Mouse (Mus musculus) retina, postnatal 7 days (tissue): ENCODE data around the gene Tmem86b.
A peak's percentile ranks its signal among the peaks of the same experiment; 100 is the strongest.

ENCODE experiments used
- DNase-seq: peaks from one replicate; pipeline ENCODE4 v3.0.0-alpha.2; 2012; ENCODE audit warnings: low read depth, low spot score

Tmem86b gene

GRCm38 (mm10) chr7:4631031-4631430 is at the start of gene Tmem86b:
Gene Tmem86b, minus strand, starts transcription at chr7:4631422.
- DNase-seq, result no peak

GRCm38 (mm10) chr7:4675200-4675599 is 44.0 kb upstream of the Tmem86b start:
- no peak for DNase-seq

GRCm38 (mm10) chr7:4674114-4674731 is 43.0 kb upstream of the Tmem86b start:
- no peak for DNase-seq

GRCm38 (mm10) chr7:4671956-4672355 is 40.7 kb upstream of the Tmem86b start:
- no peak for DNase-seq

- DNase-seq, result no peak
These were observed 39.5 kb upstream of the Tmem86b start for GRCm38 (mm10) chr7:4670655-4671255.

GRCm38 (mm10) chr7:4669156-4669555 is 37.9 kb upstream of the Tmem86b start:
- DNase-seq, result no peak

- no peak for DNase-seq
These were observed 37.3 kb upstream of the Tmem86b start for GRCm38 (mm10) chr7:4668506-4668905.

GRCm38 (mm10) chr7:4666871-4667270 is 35.6 kb upstream of the Tmem86b start:
- no peak for DNase-seq

GRCm38 (mm10) chr7:4663742-4664141 is 32.5 kb upstream of the Tmem86b start:
- DNase-seq, result no peak

GRCm38 (mm10) chr7:4663179-4663578 is 32.0 kb upstream of the Tmem86b start:
- DNase-seq, result no peak

GRCm38 (mm10) chr7:4659911-4660443 is 28.8 kb upstream of the Tmem86b start:
- no peak for DNase-seq

GRCm38 (mm10) chr7:4658912-4659551 is 27.8 kb upstream of the Tmem86b start, which contains the start of gene Ppp6r1:
Gene Ppp6r1, minus strand, starts transcription at chr7:4659019.
- peak; percentile 96 for DNase-seq

- DNase-seq, result peak; percentile 28
These were observed 27.1 kb upstream of the Tmem86b start for GRCm38 (mm10) chr7:4658128-4658907.

- DNase-seq, result no peak
These were observed 26.4 kb upstream of the Tmem86b start for GRCm38 (mm10) chr7:4657521-4658127.

GRCm38 (mm10) chr7:4656818-4657217 is 25.6 kb upstream of the Tmem86b start:
- no peak for DNase-seq

GRCm38 (mm10) chr7:4655916-4656315 is 24.7 kb upstream of the Tmem86b start:
- no peak for DNase-seq

GRCm38 (mm10) chr7:4655393-4655792 is 24.2 kb upstream of the Tmem86b start:
- no peak for DNase-seq

- no peak for DNase-seq
These were observed 23.0 kb upstream of the Tmem86b start for GRCm38 (mm10) chr7:4654221-4654620.

- no peak for DNase-seq
These were observed 22.6 kb upstream of the Tmem86b start for GRCm38 (mm10) chr7:4653780-4654179.

GRCm38 (mm10) chr7:4653351-4653750 is 22.1 kb upstream of the Tmem86b start:
- no peak for DNase-seq

GRCm38 (mm10) chr7:4652726-4653125 is 21.5 kb upstream of the Tmem86b start:
- no peak for DNase-seq
